Mouse (Mus musculus): ENCODE measurements around the gene Dntt. TPM values are rescaled to one million over a fixed set of nuclear protein-coding genes. Genes with fewer than 3 reads are reported as not detected.

The Dntt gene
- polyA plus RNA-seq, 1 experiment from 2014 or later = not detected

GRCm38 (mm10) chr19:41054702-41055101 is 25.6 kb downstream of the Dntt start:
- Histone ChIP-seq H3K9me3 (ENCODE audit: control insufficient read depth, low read length) (no peaks in the 10 kb centered on the region), H3K4me1 (replicated peaks; ENCODE audit: control insufficient read depth, insufficient read depth, low read length) (no peaks in the 10 kb centered on the region), H3K27me3 (replicated peaks; ENCODE audit: control insufficient read depth, insufficient read depth, low read length) (no peaks in the 10 kb centered on the region), H3K4me3 (ENCODE audit: low read depth, low read length) (no peak overlapping the region), H3K36me3 (ENCODE audit: control insufficient read depth, insufficient read depth, low read length) (no peaks in the 10 kb centered on the region), H3K9ac (ENCODE audit: low read depth, low read length) (no peak overlapping the region), H3K4me2 (no peak overlapping the region), H3K27ac (ENCODE audit: low read depth, low read length) (no peak overlapping the region)
- DNase-seq (ENCODE audit: low spot score) = no peak
- 63% methylated on average over 4 of the region's 4 CpGs for WGBS
- no peak for ATAC-seq (replicated peaks; ENCODE audit: low FRiP score)

- Histone ChIP-seq H3K9me3 (ENCODE audit: control insufficient read depth, low read length) (no peaks in the 10 kb centered on the region), H3K9ac (ENCODE audit: low read depth, low read length) (no peak overlapping the region), H3K36me3 (ENCODE audit: control insufficient read depth, insufficient read depth, low read length) (no peaks in the 10 kb centered on the region), H3K4me1 (replicated peaks; ENCODE audit: control insufficient read depth, insufficient read depth, low read length) (no peaks in the 10 kb centered on the region), H3K4me3 (ENCODE audit: low read depth, low read length) (no peak overlapping the region), H3K4me2 (no peak overlapping the region), H3K27me3 (replicated peaks; ENCODE audit: control insufficient read depth, insufficient read depth, low read length) (no peaks in the 10 kb centered on the region), H3K27ac (ENCODE audit: low read depth, low read length) (no peak overlapping the region)
- DNase-seq (ENCODE audit: low spot score) (peak; percentile 70), ATAC-seq (replicated peaks; ENCODE audit: low FRiP score) (0 out of 2 replicates have a peak, but pooled peaks have one; percentile 34)
- WGBS = 8% methylated on average over 8 of the region's 8 CpGs
Observed at GRCm38 (mm10) chr19:41071500-41071899, 42.4 kb downstream of the Dntt start.

GRCm38 (mm10) chr19:41073746-41074455 is 44.8 kb downstream of the Dntt start:
- no peaks in the 10 kb centered on the region for H3K27me3 ChIP-seq (replicated peaks; ENCODE audit: control insufficient read depth, insufficient read depth, low read length)
- H3K9ac ChIP-seq (ENCODE audit: low read depth, low read length) = no peak overlapping the region
- H3K4me2 ChIP-seq = no peak overlapping the region
- H3K27ac ChIP-seq (ENCODE audit: low read depth, low read length) = no peak overlapping the region
- no peaks in the 10 kb centered on the region for H3K4me1 ChIP-seq (replicated peaks; ENCODE audit: control insufficient read depth, insufficient read depth, low read length)
- H3K36me3 ChIP-seq (ENCODE audit: control insufficient read depth, insufficient read depth, low read length) = no peaks in the 10 kb centered on the region
- no peak for DNase-seq (ENCODE audit: low spot score)
- H3K4me3 ChIP-seq (ENCODE audit: low read depth, low read length) = no peak overlapping the region
- H3K9me3 ChIP-seq (ENCODE audit: control insufficient read depth, low read length) = no peaks in the 10 kb centered on the region
- ATAC-seq (replicated peaks; ENCODE audit: low FRiP score) = no peak
- WGBS = 81% methylated on average over 14 of the region's 14 CpGs

- Histone ChIP-seq H3K9ac (ENCODE audit: low read depth, low read length) (no peak within 1 kb of the TSS), H3K27ac (ENCODE audit: low read depth, low read length) (no peak within 1 kb of the TSS), H3K27me3 (replicated peaks; ENCODE audit: control insufficient read depth, insufficient read depth, low read length) (no peaks in the 10 kb centered on the region), H3K36me3 (ENCODE audit: control insufficient read depth, insufficient read depth, low read length) (no peaks in the 10 kb centered on the region), H3K4me2 (no peak within 1 kb of the TSS), H3K9me3 (ENCODE audit: control insufficient read depth, low read length) (no peaks in the 10 kb centered on the region), H3K4me1 (replicated peaks; ENCODE audit: control insufficient read depth, insufficient read depth, low read length) (no peaks in the 10 kb centered on the region), H3K4me3 (ENCODE audit: low read depth, low read length) (no peak within 1 kb of the TSS)
- WGBS = 82% methylated on average over 3 of the region's 3 CpGs
- DNase-seq (ENCODE audit: low spot score) (no peak), ATAC-seq (replicated peaks; ENCODE audit: low FRiP score) (no peak)
Observed at GRCm38 (mm10) chr19:41076906-41077305, 47.8 kb downstream of the Dntt start, which contains the start of gene Opalin. TSS of gene Opalin (minus strand) at chr19:41077113.

GRCm38 (mm10) chr19:41081589-41081988 is 52.5 kb downstream of the Dntt start:
- no peaks in the 10 kb centered on the region for H3K4me1 ChIP-seq (replicated peaks; ENCODE audit: control insufficient read depth, insufficient read depth, low read length)
- no peaks in the 10 kb centered on the region for H3K9me3 ChIP-seq (ENCODE audit: control insufficient read depth, low read length)
- 83% methylated on average over 3 of the region's 3 CpGs for WGBS
- H3K9ac ChIP-seq (ENCODE audit: low read depth, low read length) = no peak overlapping the region
- no peak overlapping the region for H3K27ac ChIP-seq (ENCODE audit: low read depth, low read length)
- no peaks in the 10 kb centered on the region for H3K27me3 ChIP-seq (replicated peaks; ENCODE audit: control insufficient read depth, insufficient read depth, low read length)
- no peak overlapping the region for H3K4me3 ChIP-seq (ENCODE audit: low read depth, low read length)
- DNase-seq (ENCODE audit: low spot score) (no peak), ATAC-seq (replicated peaks; ENCODE audit: low FRiP score) (no peak)
- H3K4me2 ChIP-seq = no peak overlapping the region
- H3K36me3 ChIP-seq (ENCODE audit: control insufficient read depth, insufficient read depth, low read length) = no peaks in the 10 kb centered on the region

- Histone ChIP-seq H3K9me3 (ENCODE audit: control insufficient read depth, low read length) (no peaks in the 10 kb centered on the region), H3K4me2 (no peak overlapping the region), H3K9ac (ENCODE audit: low read depth, low read length) (no peak overlapping the region), H3K27ac (ENCODE audit: low read depth, low read length) (no peak overlapping the region), H3K4me3 (ENCODE audit: low read depth, low read length) (no peak overlapping the region), H3K4me1 (replicated peaks; ENCODE audit: control insufficient read depth, insufficient read depth, low read length) (no peaks in the 10 kb centered on the region), H3K36me3 (ENCODE audit: control insufficient read depth, insufficient read depth, low read length) (no peaks in the 10 kb centered on the region), H3K27me3 (replicated peaks; ENCODE audit: control insufficient read depth, insufficient read depth, low read length) (0 out of 2 replicates have a peak, but pooled peaks cover 6% of the 10 kb centered on the region)
- 76% methylated on average over 14 of the region's 14 CpGs for WGBS
- no peak for DNase-seq (ENCODE audit: low spot score)
- no peak for ATAC-seq (replicated peaks; ENCODE audit: low FRiP score)
Observed at GRCm38 (mm10) chr19:41083646-41084045, 54.6 kb downstream of the Dntt start.

GRCm38 (mm10) chr19:41086289-41086688 is 57.2 kb downstream of the Dntt start:
- H3K36me3 ChIP-seq (ENCODE audit: control insufficient read depth, insufficient read depth, low read length) = no peaks in the 10 kb centered on the region
- DNase-seq (ENCODE audit: low spot score) = no peak
- H3K9me3 ChIP-seq (ENCODE audit: control insufficient read depth, low read length) = no peaks in the 10 kb centered on the region
- ATAC-seq (replicated peaks; ENCODE audit: low FRiP score) = no peak
- no peak overlapping the region for H3K4me2 ChIP-seq
- no peak overlapping the region for H3K4me3 ChIP-seq (ENCODE audit: low read depth, low read length)
- H3K27me3 ChIP-seq (replicated peaks; ENCODE audit: control insufficient read depth, insufficient read depth, low read length) = peaks cover 11% of the 10 kb centered on the region; the same call in 1 of the 2 replicates
- 74% methylated on average over 6 of the region's 6 CpGs for WGBS
- no peak overlapping the region for H3K9ac ChIP-seq (ENCODE audit: low read depth, low read length)
- H3K4me1 ChIP-seq (replicated peaks; ENCODE audit: control insufficient read depth, insufficient read depth, low read length) = no peaks in the 10 kb centered on the region
- no peak overlapping the region for H3K27ac ChIP-seq (ENCODE audit: low read depth, low read length)

GRCm38 (mm10) chr19:41086700-41087099 is 57.6 kb downstream of the Dntt start:
- ATAC-seq (replicated peaks; ENCODE audit: low FRiP score) = no peak
- Histone ChIP-seq H3K9ac (ENCODE audit: low read depth, low read length) (no peak overlapping the region), H3K36me3 (ENCODE audit: control insufficient read depth, insufficient read depth, low read length) (no peaks in the 10 kb centered on the region), H3K27ac (ENCODE audit: low read depth, low read length) (no peak overlapping the region), H3K27me3 (replicated peaks; ENCODE audit: control insufficient read depth, insufficient read depth, low read length) (peaks cover 11% of the 10 kb centered on the region; the same call in 1 of the 2 replicates), H3K9me3 (ENCODE audit: control insufficient read depth, low read length) (no peaks in the 10 kb centered on the region), H3K4me3 (ENCODE audit: low read depth, low read length) (no peak overlapping the region), H3K4me2 (no peak overlapping the region), H3K4me1 (replicated peaks; ENCODE audit: control insufficient read depth, insufficient read depth, low read length) (no peaks in the 10 kb centered on the region)
- WGBS = 3% methylated on average over 2 of the region's 2 CpGs
- peak; percentile 54 for DNase-seq (ENCODE audit: low spot score)

GRCm38 (mm10) chr19:41087901-41088300 is 58.8 kb downstream of the Dntt start:
- no peak overlapping the region for H3K9ac ChIP-seq (ENCODE audit: low read depth, low read length)
- no peaks in the 10 kb centered on the region for H3K4me1 ChIP-seq (replicated peaks; ENCODE audit: control insufficient read depth, insufficient read depth, low read length)
- H3K27me3 ChIP-seq (replicated peaks; ENCODE audit: control insufficient read depth, insufficient read depth, low read length) = peaks cover 11% of the 10 kb centered on the region; the same call in 1 of the 2 replicates
- 53% methylated on average over 4 of the region's 4 CpGs for WGBS
- no peak overlapping the region for H3K27ac ChIP-seq (ENCODE audit: low read depth, low read length)
- H3K36me3 ChIP-seq (ENCODE audit: control insufficient read depth, insufficient read depth, low read length) = no peaks in the 10 kb centered on the region
- no peak overlapping the region for H3K4me3 ChIP-seq (ENCODE audit: low read depth, low read length)
- DNase-seq (ENCODE audit: low spot score) (no peak), ATAC-seq (replicated peaks; ENCODE audit: low FRiP score) (no peak)
- H3K4me2 ChIP-seq = no peak overlapping the region
- no peaks in the 10 kb centered on the region for H3K9me3 ChIP-seq (ENCODE audit: control insufficient read depth, low read length)
